Mouse (Mus musculus): ENCODE measurements around the gene Ramp1.

Ramp1 gene

DNA sequence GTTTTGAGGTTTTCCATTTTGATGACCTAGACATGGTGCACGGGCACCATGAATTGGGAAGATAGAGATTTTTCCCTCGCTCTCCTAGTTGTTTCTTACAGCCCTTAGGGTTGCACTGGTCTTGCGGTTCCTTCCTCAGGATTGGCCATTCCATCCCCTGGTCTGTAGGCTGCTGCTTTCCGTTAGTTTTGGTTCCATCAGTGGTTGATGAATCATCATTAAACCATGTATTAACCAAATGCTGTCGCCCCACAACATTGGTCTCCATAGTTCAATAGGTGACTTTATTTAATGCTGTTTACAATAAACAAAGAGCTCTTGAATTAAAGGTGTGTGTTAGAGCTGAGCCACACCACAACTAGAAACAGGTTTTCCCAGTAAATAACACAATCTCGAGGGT is 58.1 kb downstream of the Ramp1 start:
- in situ Hi-C loops (cut with MboI, MseI), result no loop called here

DNA sequence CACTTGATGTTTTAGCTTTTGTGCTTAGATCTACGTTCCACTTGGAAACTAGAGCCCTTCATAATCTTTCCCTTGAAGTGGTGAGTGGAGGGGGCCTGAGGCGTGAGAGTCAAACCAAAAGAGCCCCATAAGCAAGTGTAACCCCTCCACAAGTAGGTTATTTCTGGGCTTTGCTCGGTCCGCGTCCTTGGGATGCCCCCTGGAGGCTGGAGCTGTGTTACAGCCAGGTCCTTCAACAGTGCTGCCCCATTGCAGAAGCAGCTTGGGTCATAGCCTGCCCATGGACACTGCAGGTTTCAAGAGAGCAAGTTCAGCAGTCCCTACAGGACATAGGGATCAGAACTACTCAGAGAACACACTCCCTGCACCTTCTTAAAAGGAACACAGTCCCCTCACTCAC is 59.5 kb downstream of the Ramp1 start:
- in situ Hi-C loops (cut with MboI, MseI), result no loop called here

DNA sequence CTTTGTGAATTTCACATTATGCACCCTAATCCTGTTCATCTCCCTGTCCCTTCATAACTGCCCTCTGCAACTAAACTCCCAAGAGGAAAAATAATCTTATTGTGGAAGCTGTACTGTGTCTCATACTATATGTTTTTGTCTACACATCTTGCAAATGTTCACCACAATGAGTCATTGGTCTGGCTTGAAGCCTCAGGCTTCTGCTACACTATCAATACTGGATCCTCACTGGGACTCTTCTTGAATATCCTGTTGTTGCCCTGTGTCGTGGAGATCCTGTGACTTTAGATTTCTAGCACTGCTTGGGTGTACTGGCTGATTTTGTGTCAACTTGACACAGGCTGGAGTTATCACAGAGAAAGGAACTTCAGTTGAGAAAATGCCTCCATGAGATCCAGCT is 60.2 kb downstream of the Ramp1 start:
- in situ Hi-C loops (cut with MboI, MseI), result no loop called here

DNA sequence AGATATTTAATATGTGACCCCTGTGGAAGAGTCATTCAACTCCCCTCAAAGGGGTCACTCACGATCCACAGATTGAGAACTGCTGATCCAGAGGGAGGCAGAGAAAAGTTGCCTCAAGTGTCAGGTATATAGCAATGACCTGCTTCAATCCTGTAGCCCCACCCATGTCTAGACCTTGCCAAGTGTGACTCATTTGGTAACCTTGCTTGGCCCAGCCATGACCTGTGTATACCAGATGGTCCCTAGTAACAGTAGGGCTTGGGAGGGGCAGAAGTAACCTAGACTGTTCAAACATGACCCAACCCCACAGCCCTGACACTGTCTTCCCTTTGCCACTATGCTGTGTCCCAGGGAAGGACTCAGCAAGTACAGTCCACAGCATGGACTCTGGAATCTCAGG is 61.1 kb downstream of the Ramp1 start:
- in situ Hi-C loops (cut with MboI, MseI), result no loop called here

DNA sequence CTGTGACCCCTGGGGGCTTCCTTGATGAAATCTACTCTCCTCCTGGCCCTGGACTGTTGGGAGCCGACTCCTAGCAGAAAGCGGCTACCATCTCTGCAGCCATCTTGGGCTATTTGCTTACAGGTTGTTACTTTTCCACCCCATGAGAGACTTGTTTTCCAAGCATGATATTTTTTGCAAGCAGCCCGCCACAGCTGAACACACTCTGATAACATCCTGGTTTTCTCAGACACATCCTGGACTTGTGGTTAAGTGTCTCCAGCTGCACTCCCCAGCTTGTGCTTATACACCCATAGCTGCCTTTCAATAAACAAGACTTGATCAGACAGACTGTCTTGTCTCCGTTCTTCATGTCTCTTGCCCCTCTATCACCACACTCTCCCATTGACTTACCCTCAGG is 61.6 kb downstream of the Ramp1 start:
- in situ Hi-C loops (cut with MboI, MseI), result no loop called here

DNA sequence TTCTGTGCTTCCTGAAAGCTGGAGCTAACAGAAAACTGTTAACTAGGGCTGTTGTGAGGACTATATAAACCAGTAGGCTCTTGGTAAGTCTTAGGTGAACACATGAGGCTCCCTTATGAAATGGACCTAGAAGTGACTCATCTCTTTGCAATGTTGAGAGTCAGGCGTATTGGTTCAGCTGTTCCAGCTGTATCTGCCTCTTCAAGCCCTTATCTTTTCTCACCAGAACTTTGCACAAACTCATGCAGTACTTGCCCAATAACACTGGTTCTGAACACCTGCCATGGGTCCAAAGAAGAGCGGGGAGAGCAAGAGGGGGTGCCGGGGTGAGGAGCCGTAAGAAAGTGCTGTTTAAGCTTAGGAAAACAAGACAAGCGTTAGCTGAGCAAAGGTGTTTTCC is 68.6 kb downstream of the Ramp1 start:
- in situ Hi-C loops (cut with MboI, MseI), result no loop called here

DNA sequence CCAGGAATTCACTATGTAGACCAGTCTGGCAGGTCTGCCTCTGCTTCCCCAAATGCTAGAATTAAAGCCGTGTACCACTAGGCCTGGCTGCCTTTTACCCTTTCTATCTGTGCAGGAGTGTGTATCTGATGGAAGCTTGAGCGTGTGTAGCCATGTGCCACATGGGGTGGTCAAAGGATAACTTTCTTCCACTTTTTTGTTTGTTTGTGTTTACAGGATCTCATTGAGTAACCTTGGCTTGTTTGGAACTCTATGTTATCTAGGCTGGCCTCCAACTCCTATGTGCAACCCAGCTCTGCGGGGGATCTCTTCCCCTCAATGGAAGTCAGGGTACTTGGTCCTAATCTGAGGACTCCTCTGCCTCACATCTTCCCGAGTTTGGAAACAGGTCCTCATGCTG is 69.3 kb downstream of the Ramp1 start:
- in situ Hi-C loops (cut with MboI, MseI), result no loop called here

DNA sequence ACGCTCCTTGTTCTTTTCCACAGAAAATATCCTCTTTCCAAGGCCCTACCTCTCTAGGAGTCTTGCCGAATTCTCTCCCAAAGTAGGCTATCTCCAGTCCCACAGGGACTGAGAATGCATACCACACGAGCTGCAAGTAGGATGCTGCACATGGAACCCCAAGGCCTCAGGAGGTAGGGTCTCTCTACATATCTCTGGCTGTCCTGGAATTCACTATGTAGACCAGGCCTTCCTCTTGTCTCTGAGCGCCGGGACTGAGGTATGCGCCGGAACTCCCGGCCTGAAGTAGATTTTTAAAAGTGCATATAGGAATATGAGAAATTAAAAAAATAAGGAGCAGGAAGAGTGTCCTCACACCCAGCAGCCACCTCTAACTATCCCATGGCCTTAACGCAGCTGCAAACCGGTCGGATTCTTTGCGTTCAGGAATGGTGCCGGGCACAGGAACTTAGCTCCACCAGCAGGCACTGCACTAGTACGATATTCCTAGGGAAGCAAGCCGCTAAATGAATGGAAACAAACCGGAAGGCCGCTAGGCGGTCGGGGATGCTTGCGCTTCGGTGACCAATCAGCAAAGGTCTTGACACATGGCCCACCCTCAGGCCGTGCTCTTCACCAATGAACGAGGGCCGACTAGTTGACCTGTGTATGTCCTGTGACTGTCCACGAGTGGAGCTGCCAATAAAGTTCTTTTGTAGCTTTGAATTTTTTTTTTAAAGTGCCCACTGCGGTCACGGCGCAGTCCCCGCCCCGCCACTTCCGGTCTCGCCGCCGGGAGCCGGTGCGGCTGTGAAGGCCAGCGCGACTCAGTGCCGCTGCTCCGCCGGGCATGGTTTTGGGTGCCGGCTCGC is 70.2 kb downstream of the Ramp1 start, which contains the start of gene Ube2f:
Gene Ube2f, plus strand, starts transcription at position 741 of the 851 bp plus-strand sequence.
- in situ Hi-C loops (cut with MboI, MseI), result loop anchor here (5.0 to 10.0 kb wide), 3 partner anchors 48 to 195 kb away; partner anchors contain the start of gene Scly

DNA sequence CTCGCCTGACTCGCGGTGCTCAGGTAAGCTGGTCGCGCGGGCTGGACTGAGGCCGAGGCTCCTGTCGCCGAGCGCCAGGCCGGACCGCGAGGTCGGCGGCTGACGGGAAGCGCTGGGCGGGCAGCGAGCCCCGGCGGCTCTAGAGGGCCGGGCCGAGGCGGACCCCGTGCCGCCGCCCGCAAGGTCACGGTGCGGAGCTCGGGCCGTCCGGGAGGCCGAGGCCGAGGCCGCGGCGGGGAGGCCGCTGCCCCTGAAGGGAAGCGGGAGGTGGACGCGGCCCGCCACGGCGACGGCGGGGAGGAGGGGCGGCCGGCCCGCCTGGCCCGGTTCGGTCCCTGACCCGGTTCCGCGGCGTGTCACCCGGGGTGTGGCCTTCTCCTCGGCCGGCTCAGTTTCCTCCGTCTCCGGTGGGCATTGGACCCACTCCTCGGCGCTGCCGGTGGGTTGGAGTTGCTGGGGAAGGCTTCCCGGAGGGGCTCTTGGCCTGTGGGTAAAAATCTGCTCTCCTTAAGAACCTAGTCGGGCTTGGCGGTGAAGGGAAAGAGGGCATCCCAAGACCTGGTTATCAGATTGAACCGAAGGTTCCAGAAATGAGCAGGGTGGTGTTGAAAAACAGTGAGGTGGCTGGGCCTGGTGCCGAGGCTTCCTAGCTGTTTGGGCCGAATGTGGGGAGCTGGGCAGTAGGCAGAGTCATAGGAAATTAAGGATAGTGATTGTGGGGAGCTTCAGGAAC is 71.0 kb downstream of the Ramp1 start:
- in situ Hi-C loops (cut with MboI, MseI), result loop anchor here (5.0 to 10.0 kb wide), 3 partner anchors 47 to 196 kb away; partner anchors contain the start of gene Scly

DNA sequence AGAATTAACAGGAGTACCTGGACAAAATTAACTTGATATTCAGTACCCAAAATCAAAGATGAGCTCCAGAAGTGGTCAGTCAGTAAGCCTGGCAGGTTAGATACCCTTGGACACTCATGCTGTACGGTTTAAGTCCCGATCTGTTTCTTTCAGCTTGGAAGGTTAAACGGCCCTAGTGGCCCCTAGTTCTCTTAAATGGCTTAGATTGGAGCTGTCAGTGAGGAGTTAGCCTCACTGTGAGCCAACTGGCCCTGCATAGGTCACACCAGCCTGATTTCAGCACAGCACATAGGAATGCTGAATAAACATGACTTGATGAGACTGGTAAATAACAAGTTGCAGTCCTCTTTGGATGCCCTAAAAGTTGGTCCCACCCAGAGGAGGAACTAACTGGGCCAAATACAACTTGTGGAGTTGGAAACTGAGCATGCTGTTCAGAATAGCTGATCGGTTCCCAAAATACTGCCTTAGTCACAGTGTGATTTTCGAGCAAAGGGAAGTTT is 71.6 kb downstream of the Ramp1 start:
- in situ Hi-C loops (cut with MboI, MseI), result loop anchor here (5.0 to 10.0 kb wide), 3 partner anchors 46 to 196 kb away; partner anchors contain the start of gene Scly

DNA sequence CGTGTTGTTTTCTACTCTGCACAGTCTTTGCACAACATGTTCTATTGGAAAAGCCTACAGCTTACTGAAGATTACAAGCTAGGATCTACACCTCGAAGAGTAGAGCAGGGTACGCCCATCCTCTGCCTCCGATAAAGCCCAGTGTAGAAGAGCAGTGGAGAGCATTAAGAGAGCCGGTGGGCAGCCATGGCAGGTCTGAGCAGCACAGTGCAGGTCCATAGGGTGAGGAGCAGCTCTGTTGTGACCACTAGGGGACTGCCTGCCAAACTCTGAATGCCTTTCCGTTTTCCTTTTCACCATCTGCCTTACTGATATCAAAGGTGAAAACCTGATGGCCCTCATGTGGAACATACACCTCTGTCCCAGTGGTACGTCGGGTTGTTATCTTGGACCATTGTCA is 72.3 kb downstream of the Ramp1 start:
- in situ Hi-C loops (cut with MboI, MseI), result loop anchor here (5.0 to 10.0 kb wide), 3 partner anchors 45 to 197 kb away; partner anchors contain the start of gene Scly

DNA sequence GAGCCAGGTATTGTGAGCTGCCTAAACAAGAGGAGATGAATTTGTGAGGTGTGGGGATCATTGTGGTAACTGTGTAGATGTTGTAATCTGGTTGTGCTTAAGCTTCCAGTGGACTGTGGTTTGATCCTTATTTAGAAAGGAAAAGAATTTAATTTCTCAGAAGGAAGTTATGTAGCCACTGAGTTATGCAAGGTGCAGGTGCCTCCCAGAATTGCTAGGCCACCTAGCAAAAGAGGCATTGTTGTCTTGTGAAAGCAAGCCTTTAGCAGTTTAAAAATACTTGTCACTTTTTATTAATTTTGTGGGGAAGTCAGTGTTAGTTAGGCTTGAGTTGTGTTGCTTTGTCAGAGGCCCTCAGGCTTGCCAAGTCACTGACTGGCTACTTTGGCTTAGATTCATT is 78.3 kb downstream of the Ramp1 start:
- in situ Hi-C loops (cut with MboI, MseI), result loop anchor here (5.0 to 10.0 kb wide), 2 partner anchors 166 to 203 kb away; no protein-coding TSS in a partner anchor

DNA sequence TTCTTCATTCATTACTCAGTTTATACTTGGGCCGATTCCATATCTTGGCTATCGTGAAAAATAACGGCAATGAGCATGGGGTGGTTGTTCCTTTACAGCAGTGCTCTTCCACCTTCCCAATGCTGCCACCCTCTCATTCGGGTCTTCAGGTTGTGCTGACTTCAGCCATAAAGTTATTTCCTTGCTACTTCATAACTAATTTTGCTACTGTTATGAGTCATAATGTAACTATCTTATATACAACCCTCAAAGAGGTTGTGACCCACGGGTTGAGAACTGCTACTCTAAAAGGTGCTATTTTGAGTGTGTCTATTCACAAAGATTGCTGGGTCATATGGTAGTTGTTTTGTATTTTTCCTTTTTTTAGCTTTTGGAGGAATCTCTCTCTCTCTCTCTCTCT is 80.2 kb downstream of the Ramp1 start:
- in situ Hi-C loops (cut with MboI, MseI), result loop anchor here (5.0 to 10.0 kb wide), 2 partner anchors 167 to 205 kb away; no protein-coding TSS in a partner anchor

DNA sequence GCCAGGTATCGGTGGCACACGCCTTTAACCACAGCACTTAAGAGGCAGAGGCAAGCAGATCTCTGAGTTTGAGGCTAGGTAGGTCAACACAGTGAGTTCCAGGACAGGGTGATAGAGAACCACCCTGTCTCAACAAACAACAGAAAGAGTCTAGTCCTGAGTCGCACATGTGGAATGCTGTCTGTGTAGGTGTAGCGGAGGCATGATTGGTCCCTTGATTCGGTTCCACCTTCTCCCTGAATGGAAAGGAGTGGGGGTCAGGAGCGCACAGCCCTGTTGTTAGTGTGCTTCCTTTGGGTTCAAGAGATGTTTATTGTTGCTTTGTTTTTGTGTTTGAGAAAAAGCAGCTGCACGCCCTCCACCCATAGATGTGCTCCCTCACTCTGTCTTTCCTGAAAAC is 82.9 kb downstream of the Ramp1 start:
- in situ Hi-C loops (cut with MboI, MseI), result no loop called here

DNA sequence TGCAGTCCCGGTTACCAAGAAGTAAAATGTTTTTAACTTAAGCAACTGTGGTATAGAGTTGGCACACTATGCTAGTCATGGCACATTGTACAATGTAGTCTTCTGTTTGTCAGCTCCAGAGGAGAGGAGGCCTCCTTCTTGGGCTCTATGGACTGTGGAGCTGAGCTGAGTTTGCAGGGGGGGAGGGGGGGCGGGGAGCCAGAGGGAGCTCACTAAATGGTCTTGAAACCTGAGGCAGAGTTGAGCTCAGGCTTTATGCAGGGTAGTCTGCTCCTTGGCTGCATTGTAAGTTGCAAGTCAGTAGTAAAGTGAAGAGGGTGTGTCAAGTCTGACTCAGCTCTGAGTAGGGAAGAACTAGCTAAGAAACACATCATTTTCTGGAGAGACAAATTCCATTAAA is 92.6 kb downstream of the Ramp1 start:
- in situ Hi-C loops (cut with MboI, MseI), result no loop called here
